Mouse (Mus musculus) embryo, embryonic 10.5 days (tissue): ENCODE measurements around the gene Ang2.
"Not testable (repeated sequence)": the region's sequence is repeated elsewhere in the genome, so short reads cannot be mapped to it uniquely, and the experiment has no call there.

Experiments
- DNase-seq: peaks from one replicate; pipeline ENCODE4 v3.0.0-alpha.2; 2015; ENCODE audit warnings: low spot score

Gene Ang2

GRCm38 (mm10) chr14:51199098-51200023 is at the start of gene Ang2:
Gene Ang2, minus strand, starts transcription at chr14:51199148.
- DNase-seq, result no peak

DNA sequence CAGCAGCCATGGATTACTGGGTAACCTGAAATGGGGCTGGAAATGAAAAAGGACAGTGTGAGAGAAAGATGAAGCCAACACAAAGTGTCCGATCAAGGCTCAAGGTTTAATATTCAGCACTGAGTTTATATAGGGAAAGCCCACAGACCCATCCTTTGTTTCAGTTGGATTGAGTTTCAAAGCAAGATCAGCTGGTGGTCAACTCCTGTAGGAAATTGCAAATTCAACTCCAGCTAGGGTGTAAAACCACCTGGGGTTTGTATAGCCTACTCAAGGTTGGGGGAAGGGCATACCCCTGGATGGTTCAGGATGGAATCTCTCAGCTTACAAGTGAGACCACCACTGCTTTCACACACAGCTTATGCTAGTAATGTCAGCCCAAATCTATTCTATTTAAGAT is 48.8 kb upstream of the Ang2 start:
- no peak for DNase-seq

- peak; percentile 72 for DNase-seq
These were observed 42.0 kb upstream of the Ang2 start for GRCm38 (mm10) chr14:51240899-51241298.

DNA sequence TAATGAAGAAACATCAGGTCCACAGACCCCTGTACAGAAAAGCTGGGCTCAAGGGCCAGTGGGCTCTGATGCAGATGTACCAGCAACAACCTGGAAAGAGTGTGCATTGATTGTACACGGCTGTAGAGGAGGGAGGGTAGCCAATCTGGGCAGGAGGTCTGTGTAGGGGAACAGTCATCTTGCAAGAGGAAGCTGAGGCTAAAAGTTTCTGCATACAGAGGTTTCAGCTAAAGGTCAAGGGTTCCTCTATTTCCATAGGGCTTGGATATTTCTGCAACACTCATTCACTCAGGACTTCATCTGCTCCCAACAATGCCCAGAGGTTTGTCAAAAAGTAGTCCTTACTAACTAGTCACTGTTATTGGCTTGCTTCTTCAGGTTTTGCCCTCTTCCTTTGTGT is 38.5 kb upstream of the Ang2 start:
- DNase-seq, result not testable (repeated sequence)

GRCm38 (mm10) chr14:51229657-51230056 is 30.7 kb upstream of the Ang2 start:
- not testable (repeated sequence) for DNase-seq

DNA sequence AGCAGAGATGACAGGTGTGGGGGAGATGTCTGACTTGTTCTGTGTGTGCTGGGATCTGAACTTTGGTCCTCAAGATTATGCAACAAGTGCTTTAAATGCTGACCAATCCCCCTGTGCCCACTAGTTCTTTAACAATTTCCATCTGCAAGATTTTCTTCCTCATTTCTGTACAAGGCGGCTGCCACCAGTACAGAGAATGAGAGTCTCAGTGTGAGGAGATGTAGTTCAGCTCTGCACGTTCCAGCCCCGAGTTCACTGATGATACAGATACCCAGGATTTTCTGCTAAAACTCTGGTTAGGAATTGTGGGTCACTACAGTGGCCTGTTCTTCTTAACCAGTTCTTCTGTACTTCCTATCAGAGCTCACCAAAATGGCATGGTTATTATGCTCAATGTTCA is 21.1 kb upstream of the Ang2 start:
- not testable (repeated sequence) for DNase-seq

DNA sequence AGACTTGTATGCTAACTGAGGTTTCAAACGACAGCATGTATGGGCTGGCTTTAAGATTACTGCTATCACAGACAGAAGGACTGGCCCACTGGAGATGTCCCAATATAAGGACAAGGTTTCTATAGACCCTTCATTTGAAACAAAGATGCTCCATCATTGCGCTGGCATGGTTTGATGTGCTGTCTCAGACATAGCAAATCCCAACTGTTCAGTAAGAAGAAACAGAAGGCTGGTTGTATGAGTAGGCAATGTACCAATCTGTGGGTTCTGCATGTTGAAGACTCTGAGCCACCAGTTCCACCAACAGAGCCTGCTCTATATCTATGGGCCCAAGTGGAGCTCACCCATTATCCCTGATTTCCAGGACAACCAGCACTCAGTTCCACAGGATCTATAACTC is 4.2 kb upstream of the Ang2 start, which contains the start of gene Ear14:
TSS of gene Ear14 (plus strand) at position 277 of the 400 bp plus-strand sequence.
- no peak for DNase-seq

- DNase-seq, result no peak
These were observed 1.5 kb upstream of the Ang2 start for GRCm38 (mm10) chr14:51200466-51200865.

DNA sequence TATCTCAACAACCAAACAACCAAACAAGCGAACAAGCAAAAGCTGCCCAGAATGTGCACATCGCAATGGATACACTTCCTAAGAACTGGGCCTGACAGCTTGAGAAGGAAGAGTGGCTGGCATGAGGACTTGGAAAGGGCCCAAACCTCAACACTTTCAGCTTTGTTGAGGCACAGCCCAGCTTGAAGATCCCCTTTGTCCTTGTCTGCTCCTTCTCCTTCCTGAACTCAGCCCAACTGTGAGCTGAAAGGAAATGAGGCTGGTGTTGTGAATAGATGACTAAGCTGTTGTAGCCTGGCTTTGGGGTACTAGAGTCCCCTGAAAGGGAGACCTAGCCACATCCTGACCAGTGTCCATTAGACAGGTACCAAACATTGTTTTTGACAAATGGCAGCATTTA is 1.1 kb upstream of the Ang2 start:
- no peak for DNase-seq

- DNase-seq, result no peak
These were observed 3.3 kb downstream of the Ang2 start for GRCm38 (mm10) chr14:51195681-51196080.

DNA sequence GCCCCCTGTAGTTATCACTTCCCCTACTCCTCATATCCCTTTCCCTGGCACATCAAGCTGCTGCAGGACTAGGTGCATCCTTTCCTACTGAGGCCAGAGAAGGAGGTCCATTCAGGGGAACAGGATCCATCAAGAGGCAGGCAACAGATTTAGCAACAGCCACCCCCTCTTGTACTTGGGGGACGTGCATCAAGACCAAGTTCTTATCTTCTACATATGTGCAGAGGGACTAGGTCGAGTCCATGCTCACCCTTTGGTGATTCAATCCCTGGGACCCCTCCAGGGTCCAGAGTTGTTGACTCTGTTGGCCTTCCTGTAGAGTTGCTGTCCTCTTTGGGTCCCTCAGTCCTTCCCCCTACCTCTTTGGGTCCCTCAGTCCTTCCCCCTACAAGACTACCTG is 17.9 kb downstream of the Ang2 start:
- DNase-seq, result not testable (repeated sequence)

- DNase-seq, result no peak
These were observed 25.1 kb downstream of the Ang2 start for GRCm38 (mm10) chr14:51173843-51174242.

DNA sequence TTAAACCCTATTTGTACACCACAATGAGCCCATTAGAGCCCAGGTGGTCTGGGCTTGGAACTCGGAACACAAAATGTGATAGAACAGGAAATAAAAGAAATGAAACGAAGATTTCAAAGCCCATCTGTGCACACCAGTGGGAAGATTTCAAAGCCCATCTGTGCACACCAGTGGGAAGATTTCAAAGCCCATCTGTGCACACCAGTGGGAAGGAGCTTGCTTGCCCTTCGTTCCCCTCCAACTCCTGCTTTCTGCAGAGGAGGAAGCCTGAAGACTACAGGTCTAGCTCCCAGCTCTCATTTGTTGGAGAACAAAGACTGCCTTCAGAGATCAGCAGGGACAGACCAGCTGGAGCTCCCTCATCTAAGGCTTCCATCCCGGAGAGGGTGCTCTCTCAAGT is 26.0 kb downstream of the Ang2 start:
- DNase-seq, result not testable (repeated sequence)

DNA sequence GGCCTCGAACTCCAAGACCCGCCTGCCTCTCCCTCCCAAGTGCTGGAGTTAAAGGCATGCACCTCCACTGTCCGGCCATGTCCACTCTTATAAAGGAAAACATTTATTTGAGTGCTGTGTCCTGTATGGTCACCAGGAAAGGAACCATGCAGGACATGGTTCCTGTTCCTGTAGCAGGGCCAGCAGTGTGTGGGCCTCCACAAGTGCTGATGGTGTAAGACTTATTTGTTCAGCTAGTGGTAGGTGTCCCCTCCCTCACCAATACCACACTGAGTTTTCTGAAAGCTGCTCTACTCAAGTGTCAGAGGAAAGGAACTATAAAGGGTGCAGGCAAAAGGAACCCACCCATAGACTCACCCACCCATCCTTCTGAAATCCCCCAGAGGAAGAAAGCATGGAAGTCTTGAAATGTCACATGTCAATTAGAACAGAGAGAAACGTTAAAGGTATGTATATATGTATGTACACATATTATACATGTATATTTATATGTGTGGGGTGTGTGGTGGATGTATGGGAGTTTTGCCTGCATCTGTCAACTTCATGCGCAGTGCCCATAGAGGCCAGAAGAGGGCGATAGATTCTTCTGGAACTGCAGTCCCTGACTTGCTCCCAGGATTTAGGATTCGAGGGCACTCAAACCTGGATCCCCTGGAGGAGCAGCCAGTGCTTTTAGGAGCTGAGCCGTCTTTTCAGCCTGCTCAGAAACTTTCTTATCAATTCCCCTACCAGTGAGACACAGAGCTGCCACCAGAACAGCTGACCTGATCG is 26.7 kb downstream of the Ang2 start:
- peak; percentile 77 for DNase-seq

DNA sequence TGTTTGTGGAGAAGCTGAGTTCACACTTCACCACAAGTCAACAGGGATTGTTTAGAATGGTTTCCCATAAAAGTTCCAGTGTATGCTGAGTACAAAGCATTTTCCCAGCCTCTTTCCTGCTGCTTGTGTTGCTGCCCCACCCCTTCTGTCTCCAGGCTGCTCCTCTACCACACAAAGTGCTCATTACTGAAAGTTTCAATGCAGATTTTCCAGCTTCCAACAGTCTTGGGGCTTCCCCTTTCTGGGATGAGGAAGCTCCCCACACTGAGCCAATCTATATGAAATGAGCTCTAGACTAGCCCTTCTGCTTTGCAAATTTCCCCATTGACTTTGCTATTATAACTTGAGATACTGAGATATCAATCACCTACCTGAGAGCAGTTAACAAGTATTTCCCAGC is 32.9 kb downstream of the Ang2 start:
- no peak for DNase-seq

- no peak for DNase-seq
These were observed 33.5 kb downstream of the Ang2 start for GRCm38 (mm10) chr14:51165435-51165834.

DNA sequence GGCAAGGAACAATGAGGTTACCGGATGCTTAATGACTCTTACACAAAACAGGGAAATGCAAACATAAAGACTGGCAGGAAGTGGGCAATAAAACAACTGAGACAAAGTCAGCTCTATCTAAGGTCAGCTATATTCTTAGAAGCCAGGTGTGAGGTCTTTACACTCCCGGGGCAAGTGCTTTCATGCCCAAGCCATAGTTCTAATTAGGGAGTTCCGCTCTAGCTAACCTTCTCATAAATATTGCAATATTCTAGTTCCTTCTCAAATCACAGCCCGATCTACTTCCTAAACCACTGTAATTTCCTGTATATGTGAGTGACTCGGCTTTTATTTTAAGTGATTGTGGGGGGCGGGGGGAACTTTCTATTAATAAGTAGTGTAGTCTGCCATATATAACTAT is 35.6 kb downstream of the Ang2 start:
- not testable (repeated sequence) for DNase-seq

DNA sequence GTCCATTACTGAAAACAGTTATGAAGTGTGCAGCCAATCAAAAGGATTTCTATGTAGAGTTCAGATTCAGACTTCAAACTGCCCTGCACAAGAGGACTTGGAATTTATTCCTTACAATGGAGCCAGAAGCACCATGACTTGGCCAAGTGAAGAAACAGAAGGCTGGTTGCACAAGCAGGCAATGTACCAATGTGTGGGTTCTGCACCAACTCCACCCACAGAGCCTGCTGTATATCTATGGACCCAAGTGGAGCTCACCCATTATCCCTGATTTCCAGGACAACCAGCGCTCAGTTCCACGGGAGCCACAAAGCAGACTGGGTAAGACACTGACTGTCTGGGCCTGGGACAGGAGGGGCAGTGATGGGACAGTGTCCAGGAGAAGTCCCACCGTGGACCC is 37.0 kb downstream of the Ang2 start, which contains the start of gene Rnase2b:
TSS of gene Rnase2b (plus strand) at position 285 of the 400 bp plus-strand sequence.
- not testable (repeated sequence) for DNase-seq

GRCm38 (mm10) chr14:51157072-51157471 is 41.9 kb downstream of the Ang2 start:
- no peak for DNase-seq

GRCm38 (mm10) chr14:51156736-51157068 is 42.2 kb downstream of the Ang2 start:
- DNase-seq, result no peak

DNA sequence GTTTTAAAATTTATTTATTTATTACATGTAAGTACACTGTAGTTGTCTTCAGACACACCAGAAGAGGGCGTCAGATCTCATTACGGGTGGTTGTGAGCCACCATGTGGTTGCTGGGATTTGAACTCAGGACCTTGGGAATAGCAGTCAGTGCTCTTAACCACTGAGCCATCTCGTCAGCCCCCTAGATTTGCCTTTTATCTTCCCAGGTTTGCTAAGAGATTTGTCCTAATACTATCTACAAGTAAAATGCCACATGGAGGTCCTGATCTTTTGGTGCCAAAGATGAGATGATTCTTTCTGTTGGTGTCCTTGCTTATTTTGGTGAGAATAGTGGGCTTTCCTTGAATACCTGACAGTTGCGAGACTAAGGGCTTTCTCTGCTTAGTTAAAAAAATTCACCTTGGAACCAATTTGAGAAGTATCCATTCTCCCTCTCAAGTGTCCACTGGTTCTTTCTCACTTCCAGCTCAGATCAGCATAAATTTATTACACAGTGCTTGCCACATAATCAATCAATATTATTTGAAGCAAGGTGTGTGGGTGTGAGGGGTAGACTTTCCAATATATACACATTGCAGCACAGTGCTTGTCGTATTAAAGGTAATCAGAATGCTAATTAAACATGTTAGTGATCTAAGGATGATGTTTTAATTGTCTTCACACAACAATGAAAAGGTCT is 42.8 kb downstream of the Ang2 start:
- no peak for DNase-seq

DNA sequence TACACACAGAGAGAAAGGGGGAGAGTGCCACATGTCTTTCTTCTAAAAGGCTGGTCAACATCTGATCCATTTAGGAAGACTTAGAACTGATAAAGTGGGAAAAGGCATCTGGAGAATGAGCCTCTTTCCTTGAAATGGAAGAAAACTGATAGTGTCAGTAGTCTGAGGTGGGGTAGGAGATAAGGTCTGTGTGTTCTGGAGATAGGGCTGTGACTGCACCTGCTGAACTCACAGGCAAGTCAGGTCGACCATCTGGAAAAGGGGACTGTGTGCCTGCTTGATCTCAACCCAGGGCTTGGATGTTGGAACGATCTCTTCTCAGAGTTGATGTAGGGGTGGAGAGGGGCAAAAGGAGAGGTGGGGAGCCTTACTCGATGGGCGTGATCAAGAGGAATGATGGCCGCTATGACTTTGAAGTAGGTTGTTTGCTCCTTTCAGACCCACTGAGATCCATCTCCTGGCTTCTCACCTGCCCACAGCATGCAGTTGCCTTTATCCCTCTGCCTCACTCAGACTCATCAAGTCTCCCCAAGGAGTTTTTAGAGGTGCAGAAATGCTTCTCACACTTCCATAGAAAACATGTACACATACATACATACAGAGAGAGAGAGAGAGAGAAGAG is 46.6 kb downstream of the Ang2 start:
- DNase-seq, result no peak
